22 mouse cellular contexts compared by ENCODE assay signal in the genomic region with DNA sequence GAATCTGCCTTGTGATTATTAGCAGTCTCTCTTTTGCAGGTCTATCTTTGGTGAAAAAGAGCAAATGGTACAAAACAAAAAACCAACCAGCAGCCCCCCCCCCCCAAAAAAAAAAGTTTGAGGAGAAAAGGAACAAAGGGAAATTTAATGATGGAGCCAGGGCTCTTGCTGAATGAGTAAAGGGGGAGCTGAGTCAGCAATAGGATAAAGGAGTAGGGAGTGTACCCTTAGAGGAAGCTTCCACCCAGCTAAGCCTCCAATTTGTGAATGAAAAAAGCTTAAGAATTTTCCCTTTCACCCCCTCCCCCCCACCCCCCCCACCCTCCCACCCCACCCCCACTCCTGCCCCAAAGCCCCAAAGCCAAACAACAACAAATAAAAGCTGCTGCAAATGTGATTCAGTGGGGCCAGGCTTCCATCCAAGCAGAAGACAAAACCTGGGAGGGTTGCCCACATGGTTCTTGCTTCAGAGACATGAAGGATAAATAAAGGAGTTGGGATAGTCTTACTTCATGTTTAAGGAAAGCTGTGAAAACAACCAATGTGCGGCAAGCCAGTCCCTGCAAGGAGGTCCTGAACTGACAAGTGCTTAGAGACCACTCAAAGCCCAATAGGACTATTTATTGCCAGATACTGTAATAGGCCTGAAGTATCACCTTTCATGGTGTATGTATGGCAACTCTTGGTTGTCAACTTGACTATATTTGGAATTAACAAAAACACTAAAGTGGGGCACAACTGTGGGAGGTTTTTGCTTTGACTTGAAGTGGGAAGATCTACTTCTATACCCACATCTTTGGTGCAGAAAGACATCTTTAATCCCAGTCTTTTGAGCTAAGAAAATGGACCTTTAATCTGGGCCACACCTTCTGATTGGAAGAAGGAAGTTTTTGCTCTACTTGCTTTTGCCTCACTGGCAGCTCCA. TPM values are rescaled to one million over a fixed set of nuclear protein-coding genes. Genes with fewer than 3 reads are reported as not detected.
DNase-seq lines count a peak whose midpoint lies in the region; ATAC-seq lines count a peak whose summit lies in the region.
"Had no signal": no experiment of that assay in that cellular context is flagged by ENCODE, and none has a peak within 500 bp of the region (broad histone marks: within the 10 kb centered on the region; RNA-seq: fewer than 3 reads in every experiment).

No protein-coding gene starts in this region.

- 45% methylated on average over 1 of the region's 1 CpGs for WGBS in limb, embryonic 13.5 days

- H3K4me3 ChIP-seq in limb, embryonic 13.5 days: no peak overlapping the region
- H3K4me3 ChIP-seq: midbrain, embryonic 10.5 days; neural tube, embryonic 12.5 days; stomach, embryonic 15.5 days had no signal

- DNase-seq in adrenal gland, postnatal 14 days: peak; percentile 18
- DNase-seq in adrenal gland, postnatal 4 days (ENCODE audit: low spot score in 2 of 2): no peak
- DNase-seq in gastrocnemius, postnatal 10 days: peak; percentile 4
- DNase-seq in gastrocnemius, adult 8-10 months (ENCODE audit: low spot score in 2 of 2): no peak
- peak; percentile 7 for DNase-seq in urinary bladder, postnatal 14 days (ENCODE audit: low spot score)
- no peak for DNase-seq in urinary bladder, adult 18-20 months (ENCODE audit: low spot score in 2 of 2)
- no peak for DNase-seq in adrenal gland, adult 8-10 months
- DNase-seq: adrenal gland, postnatal 36 days; cerebellum, adult 8-10 months; heart, postnatal 10 days; kidney, adult 18-20 months; kidney, postnatal 10 days; liver, postnatal 0 days; lung, postnatal 14 days; thymus, adult 18-20 months had no signal

- no peaks in the 10 kb centered on the region for H3K27me3 ChIP-seq in limb, embryonic 13.5 days
- H3K27me3 ChIP-seq: neural tube, embryonic 12.5 days; stomach, embryonic 15.5 days had no signal

- H3K4me1 ChIP-seq in limb, embryonic 13.5 days: no peaks in the 10 kb centered on the region
- H3K4me1 ChIP-seq: midbrain, embryonic 10.5 days; neural tube, embryonic 12.5 days; stomach, embryonic 15.5 days had no signal

- H3K9me3 ChIP-seq in limb, embryonic 13.5 days: no peaks in the 10 kb centered on the region
- H3K9me3 ChIP-seq: midbrain, embryonic 10.5 days; neural tube, embryonic 12.5 days; stomach, embryonic 15.5 days had no signal

- H3K9ac ChIP-seq in limb, embryonic 13.5 days: no peak overlapping the region
- H3K9ac ChIP-seq: liver, postnatal 0 days; neural tube, embryonic 12.5 days; stomach, embryonic 15.5 days had no signal

- H3K27ac ChIP-seq in limb, embryonic 13.5 days: no peak overlapping the region
- H3K27ac ChIP-seq: midbrain, embryonic 10.5 days; neural tube, embryonic 12.5 days; stomach, embryonic 15.5 days had no signal

- H3K4me2 ChIP-seq in limb, embryonic 13.5 days (replicated peaks): no peak overlapping the region
- H3K4me2 ChIP-seq: heart, embryonic 11.5 days; neural tube, embryonic 12.5 days; stomach, embryonic 15.5 days had no signal

- peaks cover 33% of the 10 kb centered on the region for H3K36me3 ChIP-seq in limb, embryonic 13.5 days

- ATAC-seq in limb, embryonic 13.5 days (ENCODE audit: low FRiP score, low read depth): 0 out of 2 replicates have a peak, but pooled peaks have one; percentile 28
- ATAC-seq: activated CD4-positive, CD25-positive, alpha-beta regulatory T cell, adult 4 months; CD4-positive, CD25-positive, alpha-beta regulatory T cell, adult 4 months; liver, postnatal 0 days had no signal

RNA-seq across cellular contexts. Expression of a gene that starts 9.3 kb away (rescaled TPM):
- total RNA-seq in adrenal gland, postnatal 14 days (2021): 6.9 and 8.1 TPM in 2 replicates
- 10 to 100 TPM; 14.5 to 17.4 TPM for total RNA-seq in adrenal gland, postnatal 4 days (2021)
- 1 to 10 TPM; 2.3 to 5.5 TPM for total RNA-seq in gastrocnemius, postnatal 10 days (2021)
- 1 to 10 TPM; 2.1 to 4.3 (median 3.0) TPM for total RNA-seq in gastrocnemius, adult 8-10 months (2022)
- polyA plus RNA-seq in limb, embryonic 13.5 days (2015; fragmentation: Nextera tagmentation; extraction: Ambion mirVana): 44.2 and 46.8 TPM in 2 replicates
- 10 to 100 TPM; 12.0 to 21.2 (median 16.3) TPM for total RNA-seq in adrenal gland, adult 8-10 months (2022)

Comparison
In these comparisons a context has a peak if more than half of its experiments do, and no peak if none do; other contexts are left out.
1. DNase-seq: peak in adrenal gland, postnatal 14 days (single experiment), gastrocnemius, postnatal 10 days (single experiment) and urinary bladder, postnatal 14 days (single experiment); none in adrenal gland, postnatal 4 days (0 of 2), gastrocnemius, adult 8-10 months (0 of 2), urinary bladder, adult 18-20 months (0 of 2) and adrenal gland, adult 8-10 months (single experiment).